Mouse (Mus musculus): ENCODE measurements at regions not wholly inside any gene's neighbourhood (a gene's known extent, or its start where the extent isn't known, plus 50 kb on each side); places are given as distances from the start of the nearest gene placed in this dataset.
A peak's percentile ranks its signal among the peaks of the same experiment; 100 is the strongest.

DNA sequence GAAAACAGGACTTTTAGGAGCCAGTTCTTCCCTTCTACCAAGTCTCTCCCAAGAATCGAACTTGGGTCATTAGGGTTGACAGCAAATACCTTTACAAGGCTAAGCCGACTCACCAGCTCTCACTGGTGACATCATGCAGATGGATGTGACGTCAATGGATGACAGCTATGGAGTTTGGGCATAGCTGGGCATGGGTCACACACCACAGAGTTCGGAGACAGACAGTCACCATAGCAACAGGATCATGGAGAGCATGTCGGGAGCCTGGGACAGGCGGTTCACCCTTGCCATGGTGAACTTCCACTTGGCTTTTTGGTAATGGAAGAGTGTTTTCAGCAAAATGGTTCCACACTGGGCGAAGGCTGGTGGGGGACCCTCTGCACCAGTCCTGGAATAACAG, 168.1 kb downstream of the Gadd45g start:
- DNase-seq (ENCODE audit: low spot score in 2 of 2) = no peak

- no peak for DNase-seq (ENCODE audit: low spot score in 2 of 2)
Measured at GRCm38 (mm10) chr13:52015066-52015465, 168.6 kb downstream of the Gadd45g start.

DNA sequence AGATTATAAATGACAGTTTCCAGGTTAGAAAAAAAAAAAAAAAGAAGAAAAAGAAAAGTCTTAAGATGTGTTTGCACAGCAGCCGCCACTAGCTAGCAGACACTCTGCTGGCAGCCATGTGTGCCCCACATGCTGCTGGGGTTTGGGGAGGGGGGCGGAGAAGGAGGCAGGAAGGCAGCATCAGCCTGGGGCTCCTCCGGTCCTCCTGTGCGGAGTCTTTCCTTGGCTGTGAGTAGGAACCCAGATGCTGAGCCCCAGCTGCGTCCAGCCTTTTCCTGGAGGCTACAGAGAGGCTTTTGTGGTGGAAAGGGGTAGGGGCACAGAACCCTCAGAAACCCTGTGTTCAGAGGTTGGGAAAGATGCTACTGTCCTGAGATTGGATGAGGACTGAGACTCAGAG, 169.0 kb downstream of the Gadd45g start:
- DNase-seq (ENCODE audit: low spot score in 2 of 2) = no peak

DNA sequence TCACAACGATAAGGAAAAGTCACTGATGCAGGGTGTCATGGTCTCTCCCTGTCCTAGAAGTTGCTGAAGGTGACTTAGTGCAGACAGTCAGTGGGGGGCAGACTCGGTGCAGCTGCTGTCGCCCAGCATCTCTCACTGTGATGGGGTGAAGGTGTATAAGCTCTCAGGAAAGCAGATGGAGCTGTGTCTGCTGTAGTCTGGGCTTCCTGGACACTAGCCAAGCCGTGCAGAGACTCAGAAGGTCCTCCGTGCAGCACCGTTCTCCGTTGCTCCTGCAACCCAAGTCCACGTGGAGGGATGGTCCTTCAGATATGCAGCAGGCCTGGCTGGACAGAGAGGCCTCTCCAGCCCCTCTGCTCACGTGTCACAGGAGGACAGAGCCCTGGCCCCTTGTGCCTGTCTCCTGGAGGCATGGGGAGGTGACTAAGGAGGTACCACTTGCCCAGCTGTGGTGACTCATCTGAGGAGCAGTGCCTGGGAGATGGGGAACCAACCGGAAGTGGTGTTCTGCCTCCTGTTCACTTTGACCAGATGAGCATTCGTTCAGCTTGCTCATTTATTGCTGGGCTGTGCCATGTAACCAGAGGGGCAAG, 171.2 kb downstream of the Gadd45g start:
- no peak for DNase-seq (ENCODE audit: low spot score in 2 of 2)

- no peak for DNase-seq (ENCODE audit: low spot score in 2 of 2)
Measured at GRCm38 (mm10) chr13:52019647-52020046, 173.2 kb downstream of the Gadd45g start.

- DNase-seq (ENCODE audit: low spot score in 2 of 2) = no peak
Measured at GRCm38 (mm10) chr13:52021150-52021549, 174.7 kb downstream of the Gadd45g start.

- no peak for DNase-seq (ENCODE audit: low spot score in 2 of 2)
Measured at GRCm38 (mm10) chr13:52021828-52022227, 175.3 kb downstream of the Gadd45g start.

DNA sequence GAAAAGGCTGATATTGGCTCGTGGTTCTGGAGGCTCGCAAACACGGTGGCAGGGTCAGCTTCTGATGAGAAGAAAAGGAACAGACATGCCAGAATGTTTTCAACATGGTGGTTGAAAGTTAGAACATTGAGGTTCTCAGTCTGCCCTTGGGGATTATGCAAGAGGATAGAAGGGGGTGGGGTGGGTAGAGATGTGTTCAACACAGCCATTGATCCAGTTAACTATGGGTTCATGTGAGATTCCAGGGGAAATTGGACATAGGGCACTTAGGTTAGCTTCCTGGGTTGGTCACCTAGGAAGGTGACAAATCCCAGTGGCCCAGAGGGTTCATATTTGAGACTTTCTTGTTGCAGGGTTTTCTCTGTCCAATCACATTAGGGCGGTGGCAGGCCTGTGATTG, 176.1 kb downstream of the Gadd45g start:
- no peak for DNase-seq (ENCODE audit: low spot score in 2 of 2)

DNA sequence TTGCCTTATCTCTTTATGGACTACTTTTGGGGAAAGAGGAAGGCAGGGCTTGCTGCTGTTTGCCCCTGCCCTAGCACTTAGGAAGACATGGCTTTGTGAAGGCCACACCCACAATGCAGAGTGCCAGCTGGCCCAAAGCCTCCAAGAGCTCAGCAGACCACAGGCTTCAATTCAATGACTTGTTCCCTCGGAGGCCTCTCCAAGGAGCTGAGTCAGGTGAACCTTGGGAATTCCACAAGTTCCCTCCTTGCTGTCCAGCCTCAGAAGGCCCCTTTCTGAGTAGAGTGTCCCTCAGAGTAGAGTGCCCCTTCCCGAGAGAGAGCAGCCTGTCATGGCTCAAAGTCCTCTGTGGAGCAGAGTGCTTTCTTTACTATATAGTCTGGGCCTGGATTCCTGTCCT, 177.9 kb downstream of the Gadd45g start:
- DNase-seq (ENCODE audit: low spot score in 2 of 2) = no peak

DNA sequence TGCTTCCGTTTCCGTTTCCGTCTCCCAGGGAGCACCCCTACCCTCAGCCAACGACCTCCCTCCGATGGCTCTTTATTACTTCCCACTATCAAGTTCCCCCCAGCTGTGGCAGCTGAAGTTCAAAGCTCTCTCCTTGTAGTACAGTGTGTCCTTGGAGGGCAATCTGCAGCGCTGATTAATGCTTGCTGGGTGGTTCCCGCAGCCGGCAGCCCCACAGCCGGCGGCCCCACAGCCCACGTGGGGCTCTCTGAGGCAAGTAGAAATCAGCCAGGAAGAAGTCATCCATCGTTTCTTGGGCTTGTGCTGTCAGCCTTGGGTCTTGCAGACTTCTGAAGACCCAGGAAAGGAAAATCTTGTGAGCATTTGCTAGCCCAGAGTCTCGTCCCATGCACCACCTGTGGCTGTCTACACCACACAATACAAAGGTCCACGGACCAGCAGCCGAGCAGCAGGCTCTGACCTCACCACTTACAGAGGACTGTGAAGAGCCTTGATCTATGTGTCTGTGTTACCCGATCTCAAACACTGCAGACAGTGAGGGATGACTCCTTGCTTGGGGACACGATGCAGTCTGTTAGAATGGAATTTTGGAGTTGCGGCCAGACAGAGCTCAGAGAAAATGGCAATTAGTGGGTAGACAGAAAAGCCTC, 178.5 kb downstream of the Gadd45g start:
- DNase-seq (ENCODE audit: low spot score in 2 of 2) = no peak

GRCm38 (mm10) chr13:52025482-52025848, 179.0 kb downstream of the Gadd45g start:
- DNase-seq (ENCODE audit: low spot score in 2 of 2) = no peak

GRCm38 (mm10) chr13:52026291-52026690, 179.8 kb downstream of the Gadd45g start:
- no peak for DNase-seq (ENCODE audit: low spot score in 2 of 2)

DNA sequence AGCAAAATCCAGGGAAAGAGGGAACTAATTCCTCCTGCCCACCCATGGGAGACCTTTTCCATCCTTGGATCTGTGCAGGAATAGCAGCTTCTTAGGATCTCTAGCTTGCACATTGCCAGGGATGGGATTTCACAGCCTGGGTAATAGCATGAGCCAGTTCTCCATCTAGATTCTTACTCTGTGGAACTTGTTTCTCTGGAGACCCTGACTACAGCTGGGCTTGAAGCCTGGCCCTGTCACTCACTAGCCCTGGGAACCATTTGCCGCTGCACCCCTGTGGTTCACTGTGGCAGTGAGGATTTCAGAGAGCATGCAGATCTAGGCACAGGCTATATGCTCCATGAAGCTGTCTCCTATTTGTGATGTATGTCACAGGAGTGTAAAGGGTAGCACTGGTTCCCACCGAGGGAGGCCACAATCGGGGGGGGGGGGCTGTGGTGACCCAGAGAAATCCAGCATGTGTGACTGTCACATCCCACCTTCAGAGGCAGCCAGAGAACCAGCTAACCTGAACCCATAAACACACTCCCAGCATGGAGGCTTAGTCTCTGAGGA, 183.5 kb downstream of the Gadd45g start:
- DNase-seq (ENCODE audit: low spot score in 2 of 2) = no peak

DNA sequence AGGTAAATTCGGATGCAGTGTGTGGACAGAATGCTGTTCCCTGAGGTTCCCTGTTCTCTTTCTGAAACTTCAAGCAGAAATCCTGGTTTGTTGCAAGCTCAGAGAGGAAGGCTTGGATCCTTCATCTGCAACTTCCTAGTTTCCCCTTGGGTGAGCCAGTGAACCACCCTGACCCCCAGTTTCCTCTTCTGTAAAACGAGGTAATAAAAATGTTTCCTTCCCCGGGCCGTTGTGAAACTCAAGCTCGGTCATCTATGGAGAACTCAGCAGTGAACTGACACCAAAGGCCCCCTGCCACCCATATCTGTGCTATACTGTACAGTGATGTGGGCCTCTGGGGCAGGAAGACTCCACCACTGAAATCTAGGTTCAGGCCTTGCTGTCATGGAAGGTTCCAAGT, 185.0 kb downstream of the Gadd45g start:
- DNase-seq (ENCODE audit: low spot score in 2 of 2) = no peak

- DNase-seq (ENCODE audit: low spot score in 2 of 2) = no peak
Measured at GRCm38 (mm10) chr13:52035731-52036130, 189.3 kb downstream of the Gadd45g start.

DNA sequence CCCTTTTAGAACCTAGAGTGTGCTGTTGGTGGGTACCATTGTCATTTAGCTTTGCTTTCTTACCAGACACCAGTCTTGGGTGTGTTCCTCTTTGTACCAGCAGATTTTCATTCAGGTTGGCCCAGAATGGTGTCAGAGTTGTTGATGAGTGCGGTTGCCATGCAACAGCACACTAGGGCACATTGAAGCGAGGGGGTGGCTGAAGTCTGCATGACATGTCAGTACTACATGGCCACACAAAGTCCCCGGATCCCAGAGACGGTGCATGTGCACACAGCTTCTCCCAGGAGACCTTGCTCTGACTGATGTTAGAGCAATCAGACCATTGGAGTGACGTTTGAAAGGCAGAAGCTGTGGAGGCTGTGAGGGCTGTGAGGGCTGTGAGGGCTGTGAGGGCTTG, 189.9 kb downstream of the Gadd45g start:
- no peak for DNase-seq (ENCODE audit: low spot score in 2 of 2)

DNA sequence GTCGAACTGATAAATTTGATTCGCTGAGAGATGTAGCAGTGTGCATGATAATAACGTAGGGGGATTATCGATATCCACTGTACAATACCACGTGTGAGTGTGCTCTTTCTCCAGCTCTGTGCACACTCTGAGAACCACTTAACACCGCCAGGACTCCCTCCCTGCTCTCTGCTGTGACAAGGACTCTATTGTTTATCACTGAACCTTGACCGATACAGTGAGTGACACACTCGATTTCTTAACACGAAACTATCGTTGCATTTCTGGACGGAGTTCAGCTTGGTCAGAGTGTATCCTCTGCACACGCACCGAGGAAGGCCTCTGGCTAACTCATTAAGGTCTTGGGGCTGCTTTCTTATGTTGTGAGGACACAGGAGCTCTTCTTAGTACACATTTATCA, 190.7 kb downstream of the Gadd45g start:
- no peak for DNase-seq (ENCODE audit: low spot score in 2 of 2)

DNA sequence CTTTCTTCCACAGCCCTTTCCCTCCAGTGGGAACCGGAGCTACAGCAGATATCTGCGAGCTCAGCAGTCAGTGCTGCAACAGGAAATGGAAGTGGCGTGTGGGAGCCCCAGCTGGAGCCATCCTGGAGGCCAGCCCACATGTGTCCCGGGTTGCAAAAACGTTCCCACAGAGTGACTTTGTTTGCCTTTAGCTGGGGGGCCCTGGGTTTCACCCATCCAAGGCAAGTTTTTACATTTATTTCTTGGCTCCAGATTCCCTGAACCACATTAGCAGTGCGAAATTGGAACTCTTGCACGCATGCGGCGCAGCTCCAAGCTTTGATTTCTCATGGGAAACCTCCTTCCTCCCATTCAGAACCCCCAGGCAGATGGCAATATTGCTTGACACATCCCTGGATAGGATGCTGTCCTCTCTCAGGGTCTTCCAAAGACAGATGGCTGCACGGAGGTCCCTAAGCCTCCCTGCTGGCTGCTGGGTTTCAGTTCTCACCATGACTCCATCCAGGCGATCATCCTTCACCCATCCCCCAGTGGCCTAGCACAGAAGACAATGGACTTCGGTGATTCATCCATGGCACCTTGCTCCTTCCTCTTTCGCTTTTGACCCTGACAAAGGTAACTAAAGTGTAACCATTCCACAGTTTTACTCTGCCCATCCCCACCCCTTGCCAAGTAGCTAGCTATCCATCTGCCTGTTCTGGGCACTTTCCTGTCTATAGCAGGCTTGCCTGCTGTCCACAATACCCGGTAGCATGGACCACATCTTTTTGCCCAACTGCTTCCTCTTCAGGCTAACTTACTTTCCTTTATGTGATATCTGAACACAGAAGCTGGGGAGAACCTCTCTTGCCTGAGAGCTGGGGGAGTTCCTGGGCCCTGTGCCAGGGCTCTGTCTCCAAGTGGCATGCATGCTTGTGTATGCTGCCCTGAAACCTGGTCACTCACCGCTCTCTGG, 195.3 kb downstream of the Gadd45g start:
- DNase-seq (ENCODE audit: low spot score in 2 of 2) = peak; percentile 62 to 64

DNA sequence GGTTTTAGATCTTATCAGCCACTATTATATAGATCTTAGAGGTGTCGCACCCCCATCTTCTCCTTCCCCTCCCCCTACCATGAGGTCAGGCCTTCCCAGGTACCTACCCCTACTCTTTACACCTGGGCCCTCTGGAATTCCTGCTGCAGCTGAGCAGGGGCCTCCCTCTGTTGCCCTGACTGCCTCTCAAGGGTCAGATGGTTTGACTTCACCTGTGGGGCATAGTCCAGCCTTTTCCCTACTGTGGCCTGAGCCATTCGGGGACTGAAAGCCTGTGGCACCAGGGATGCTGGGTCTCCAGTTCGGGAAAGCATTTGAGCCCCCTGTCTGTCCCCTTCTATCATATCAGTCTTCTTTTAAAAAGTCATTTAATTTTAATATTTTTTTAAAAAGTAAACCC, 196.4 kb downstream of the Gadd45g start:
- no peak for DNase-seq (ENCODE audit: low spot score in 2 of 2)

DNA sequence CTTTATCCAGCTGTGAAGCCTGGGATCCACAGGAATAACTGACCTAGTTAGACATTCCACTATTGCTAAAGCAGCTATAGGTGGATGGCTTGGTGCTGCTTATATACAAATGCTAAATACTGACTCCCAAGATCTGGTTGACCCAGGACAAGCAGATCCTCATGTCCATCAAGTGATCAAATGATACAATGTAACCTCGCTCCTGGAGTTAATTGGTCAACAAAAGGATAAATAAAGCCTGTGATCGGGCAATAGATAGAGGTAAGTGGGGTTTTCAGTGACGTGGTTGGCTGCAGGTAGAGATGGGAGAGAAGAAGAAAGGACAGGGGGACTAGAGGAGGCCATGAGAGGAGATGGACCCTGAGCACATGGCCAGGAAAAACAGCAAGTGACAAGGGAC, 197.4 kb downstream of the Gadd45g start:
- no peak for DNase-seq (ENCODE audit: low spot score in 2 of 2)

GRCm38 (mm10) chr13:52045349-52045748, 198.9 kb downstream of the Gadd45g start:
- DNase-seq (ENCODE audit: low spot score in 2 of 2) = peak; percentile 43 to 60

DNA sequence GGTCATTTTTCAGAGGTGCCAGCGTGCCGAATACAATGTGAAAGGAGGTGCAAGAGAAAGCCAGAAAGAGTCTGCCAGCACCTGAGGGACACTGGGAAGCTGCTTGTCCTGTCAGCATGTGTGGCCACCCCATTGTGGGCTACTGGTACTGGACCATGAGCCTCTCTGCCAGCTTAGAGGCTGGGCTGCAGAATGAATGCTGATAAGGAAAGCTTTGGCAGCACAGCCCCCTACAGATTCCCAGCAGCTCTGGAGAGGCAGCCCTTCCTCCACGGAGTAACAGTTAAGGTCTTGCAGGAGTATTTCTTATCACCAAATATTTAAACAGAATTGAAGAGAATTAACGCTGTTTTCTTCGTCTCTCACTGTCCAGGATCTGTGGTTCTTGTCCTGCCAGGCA, 199.5 kb downstream of the Gadd45g start:
- peak in 1 of 2 experiments; percentile 37 for DNase-seq (ENCODE audit: low spot score in 2 of 2)

Data from layer of hippocampus, postnatal 10 days (tissue).